Mouse (Mus musculus) embryonic fibroblast, embryonic 13.5 days (primary cell): ENCODE measurements at regions not wholly inside any gene's neighbourhood (a gene's known extent, or its start where the extent isn't known, plus 50 kb on each side); places are given as distances from the start of the nearest gene placed in this dataset.

ENCODE experiments used
- H3K27ac ChIP-seq: 2 replicates; pipeline ENCODE4 v1.5.1; 2012; ENCODE audit warnings: low read length, control low read depth, inconsistent platforms; ENCODE audit not compliant: insufficient read depth
- H3K4me1 ChIP-seq: 2 replicates; pipeline ENCODE4 v1.6.1; 2011; ENCODE audit warnings: low read length; ENCODE audit not compliant: control insufficient read depth, insufficient read depth
- H3K4me3 ChIP-seq: 2 replicates; pipeline ENCODE4 v1.5.1; 2011; ENCODE audit warnings: mild to moderate bottlenecking, control low read depth, low read length; ENCODE audit not compliant: insufficient read depth
- CTCF ChIP-seq: IDR thresholded peaks from 2 replicates; pipeline ENCODE4 v1.5.1; 2011; ENCODE audit warnings: mild to moderate bottlenecking, control low read depth, low read length, moderate library complexity, borderline replicate concordance; ENCODE audit not compliant: insufficient read depth
- POLR2A ChIP-seq: IDR thresholded peaks from 2 replicates; pipeline ENCODE4 v1.6.1; 2011; ENCODE audit warnings: low read depth, mild to moderate bottlenecking, control low read depth, low read length, moderate library complexity

DNA sequence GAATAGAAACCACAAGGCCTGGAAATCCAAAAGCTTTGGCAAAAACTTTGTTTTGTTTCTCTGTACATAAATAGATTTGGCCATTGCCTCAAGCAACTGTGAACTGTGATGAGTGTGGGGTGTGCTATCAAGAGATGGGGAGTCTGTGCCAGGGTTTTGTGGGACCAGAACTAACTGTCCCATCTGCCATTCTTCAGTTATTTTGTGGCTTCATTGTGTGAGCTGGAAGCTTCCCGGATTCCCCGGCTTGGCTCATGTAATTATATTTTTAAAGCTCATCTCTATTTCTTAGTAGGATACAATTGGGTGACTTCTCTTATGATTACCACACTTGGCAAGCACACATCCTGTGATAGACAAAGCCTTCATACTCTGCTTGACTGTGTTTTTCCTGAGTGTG is 143.6 kb upstream of the Rasgrp1 start:
- TF ChIP-seq POLR2A, result no peak
- TF ChIP-seq CTCF, result no peak
- Histone ChIP-seq H3K4me3 (no peak overlapping the region), H3K4me1 (no peaks in the 10 kb centered on the region), H3K27ac (0 out of 2 replicates have a peak overlapping the region, but pooled peaks have one; percentile 1)

DNA sequence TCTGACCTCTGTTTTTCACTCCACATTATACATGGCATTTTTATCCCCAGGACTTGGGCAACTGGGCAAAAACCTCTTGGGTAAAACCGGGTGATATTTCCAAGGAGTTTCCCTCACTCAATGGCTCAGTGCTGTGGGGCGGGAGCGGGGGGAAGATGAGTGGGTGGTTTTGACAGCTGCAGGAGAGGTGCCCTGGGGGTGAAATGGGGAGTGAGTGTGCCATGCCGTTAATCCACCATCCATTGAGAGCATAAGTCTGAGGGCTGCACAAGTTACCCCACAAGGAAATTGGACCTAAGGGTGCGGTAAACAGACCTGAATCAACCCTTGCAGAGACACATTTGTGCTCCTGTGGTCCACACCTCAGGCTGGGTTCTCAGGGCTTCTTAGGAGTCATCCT is 155.8 kb upstream of the Rasgrp1 start:
- H3K27ac ChIP-seq, result no peak overlapping the region
- peaks cover 6% of the 10 kb centered on the region; the same call in 1 of the 2 replicates for H3K4me1 ChIP-seq
- TF ChIP-seq CTCF, result no peak
- no peak for TF ChIP-seq POLR2A
- H3K4me3 ChIP-seq, result no peak overlapping the region

DNA sequence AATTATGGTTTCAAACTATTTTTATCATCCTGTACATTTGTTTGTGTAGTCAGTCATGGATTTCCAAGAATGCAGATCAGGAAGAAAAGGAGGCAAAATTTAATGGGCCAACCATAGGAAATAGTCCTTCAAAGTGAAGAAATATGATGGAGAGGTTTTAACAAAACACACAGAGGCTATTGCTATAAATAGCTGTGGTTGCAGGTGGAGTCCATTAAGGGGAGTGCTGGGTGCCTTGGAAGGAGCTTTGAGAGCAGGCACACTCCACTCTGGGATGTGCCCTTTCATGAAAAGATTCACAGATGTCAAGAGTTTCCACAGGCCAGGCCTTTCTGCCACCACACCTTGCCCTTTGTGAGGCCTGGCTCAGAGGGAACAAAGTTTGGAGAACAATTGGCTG is 159.8 kb upstream of the Rasgrp1 start:
- Histone ChIP-seq H3K27ac (peak overlapping the region; percentile 99), H3K4me1 (peaks cover 9% of the 10 kb centered on the region; the same call in 1 of the 2 replicates), H3K4me3 (no peak overlapping the region)
- no peak for TF ChIP-seq POLR2A
- TF ChIP-seq CTCF, result no peak

DNA sequence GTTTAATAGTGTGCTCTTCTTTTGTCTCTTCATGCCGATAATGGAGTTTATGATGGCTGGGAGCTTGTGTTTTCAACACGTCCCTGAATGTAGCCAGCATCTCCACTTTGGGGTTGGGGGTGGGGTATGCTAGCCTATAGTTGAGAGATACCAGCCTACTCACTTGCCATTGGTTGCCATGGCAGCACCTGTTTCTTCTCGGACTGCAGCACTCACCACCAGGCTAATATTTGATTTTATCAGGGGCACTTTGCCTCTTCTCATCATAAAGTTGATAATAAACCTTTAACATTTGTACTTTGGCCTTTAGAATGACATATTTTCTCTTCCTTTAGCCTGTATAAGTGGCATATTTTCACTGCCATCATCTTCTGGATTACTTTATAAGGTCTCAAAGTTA is 168.9 kb upstream of the Rasgrp1 start:
- Histone ChIP-seq H3K4me1 (no peaks in the 10 kb centered on the region; the same call in 1 of the 2 replicates), H3K27ac (no peak overlapping the region), H3K4me3 (no peak overlapping the region)
- TF ChIP-seq CTCF (no peak), POLR2A (no peak)

DNA sequence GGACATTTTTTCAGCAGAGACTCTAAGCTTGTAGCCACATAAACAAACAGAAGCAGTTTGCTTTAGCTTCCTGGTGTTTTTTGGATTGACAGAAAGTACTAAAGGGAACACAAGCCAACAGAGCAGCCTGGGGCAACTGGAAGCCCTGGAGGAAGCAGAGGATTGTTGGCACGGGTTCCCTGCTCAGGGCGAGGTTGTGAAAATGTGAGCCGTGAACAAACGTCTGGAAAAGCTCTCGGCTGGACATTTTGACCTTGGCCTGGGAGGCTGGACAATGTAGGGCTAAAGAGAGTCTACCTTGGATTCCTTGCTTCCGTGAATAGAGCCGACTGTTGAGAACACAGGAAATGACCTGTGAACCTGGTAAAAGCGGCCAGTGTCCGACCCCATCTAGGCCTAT is 169.8 kb upstream of the Rasgrp1 start:
- Histone ChIP-seq H3K4me3 (no peak overlapping the region), H3K4me1 (no peaks in the 10 kb centered on the region; the same call in 1 of the 2 replicates), H3K27ac (no peak overlapping the region)
- TF ChIP-seq POLR2A (no peak), CTCF (no peak)

DNA sequence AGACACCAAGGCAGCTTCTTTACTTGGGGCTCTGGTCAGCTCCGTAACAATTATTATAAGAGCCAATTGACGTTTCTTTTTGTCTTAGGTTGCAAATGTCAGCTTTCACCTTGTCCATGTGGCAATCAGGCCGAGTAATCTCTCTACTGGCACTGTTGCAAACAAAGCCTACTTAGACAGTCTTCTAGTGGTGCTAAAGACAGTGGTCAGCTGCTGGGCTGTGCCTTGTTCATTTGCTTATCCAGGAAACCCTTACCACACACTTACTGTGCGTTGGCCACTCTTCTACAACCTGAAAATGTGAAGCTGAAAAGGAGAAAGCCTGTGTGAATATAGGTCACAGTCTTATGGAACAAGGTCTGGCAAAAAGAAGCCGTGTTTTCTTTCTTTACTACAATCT is 181.6 kb upstream of the Rasgrp1 start:
- Histone ChIP-seq H3K4me3 (no peak overlapping the region), H3K4me1 (no peaks in the 10 kb centered on the region), H3K27ac (no peak overlapping the region)
- TF ChIP-seq CTCF, result no peak

DNA sequence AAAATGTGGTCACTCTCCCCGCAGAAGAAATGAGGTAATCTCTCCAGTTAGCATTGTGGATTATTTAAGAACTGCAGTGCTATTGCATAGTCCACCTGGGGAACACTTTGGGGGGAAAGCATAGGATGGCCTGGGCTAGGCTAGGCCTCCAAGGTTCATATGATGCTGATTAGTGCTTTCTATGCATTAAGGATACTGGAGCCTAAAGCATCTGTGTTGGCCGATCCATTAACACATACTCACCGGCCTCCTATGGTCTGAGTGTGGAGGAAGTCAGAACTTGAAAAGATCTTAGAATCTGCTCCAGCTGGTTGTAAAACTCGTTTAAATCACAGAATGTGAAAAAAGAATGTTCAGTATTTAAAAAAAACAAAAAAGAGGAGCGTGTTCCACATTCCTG is 196.1 kb upstream of the Rasgrp1 start:
- TF ChIP-seq CTCF (no peak), POLR2A (no peak; the same call in 1 of the 2 replicates)
- peaks cover 10% of the 10 kb centered on the region for H3K4me1 ChIP-seq
- no peak overlapping the region for H3K4me3 ChIP-seq
- H3K27ac ChIP-seq, result peak overlapping the region; percentile 85

DNA sequence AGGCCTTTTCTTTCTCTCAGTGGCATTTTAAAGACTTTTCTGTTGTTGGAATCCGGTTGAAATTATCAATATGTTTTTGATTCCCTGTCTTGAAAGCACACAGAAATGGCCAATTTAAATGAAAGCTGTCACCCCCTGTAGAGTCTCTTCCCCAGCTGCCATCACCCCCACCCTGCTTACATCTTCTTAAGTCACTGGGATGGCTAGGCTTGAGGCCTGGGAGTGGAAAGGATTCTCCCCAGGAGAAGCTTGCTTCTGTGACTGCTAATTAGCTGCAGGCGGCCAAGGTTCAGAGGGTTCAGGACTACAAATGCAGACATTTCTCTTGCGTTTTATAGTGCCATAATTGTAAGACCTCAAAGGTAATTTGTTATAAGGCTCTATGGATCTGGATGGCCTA is 196.5 kb upstream of the Rasgrp1 start:
- TF ChIP-seq POLR2A (no peak), CTCF (no peak)
- H3K27ac ChIP-seq, result peak overlapping the region; percentile 85
- peaks cover 10% of the 10 kb centered on the region for H3K4me1 ChIP-seq

DNA sequence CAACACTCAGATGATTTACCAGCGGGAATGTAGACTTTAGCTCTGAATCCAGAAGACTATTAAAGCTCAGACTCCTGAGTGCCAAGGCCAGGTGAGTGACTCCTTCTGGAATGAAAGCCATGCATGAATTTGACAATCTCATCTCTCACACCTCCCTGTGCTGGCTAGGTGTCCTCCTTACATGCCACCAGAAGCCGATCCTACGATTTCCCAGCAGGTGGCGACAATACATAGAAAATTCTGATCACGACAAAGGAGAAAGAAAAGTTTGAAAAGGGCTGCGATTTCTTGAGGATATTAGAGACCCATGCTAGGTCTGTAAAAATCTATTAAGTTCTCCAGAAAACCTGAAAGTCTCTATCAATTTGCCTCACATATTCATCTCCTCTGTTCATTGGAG is 198.7 kb upstream of the Rasgrp1 start:
- peaks cover 10% of the 10 kb centered on the region for H3K4me1 ChIP-seq
- peak overlapping the region; percentile 93 for H3K27ac ChIP-seq
- TF ChIP-seq POLR2A (no peak), CTCF (peak; percentile 44; the same call in 1 of the 2 replicates)
- no peak overlapping the region for H3K4me3 ChIP-seq

More for the DNA sequence above, 196.5 kb upstream of the Rasgrp1 start:
- H3K4me3 ChIP-seq, result no peak overlapping the region

DNA sequence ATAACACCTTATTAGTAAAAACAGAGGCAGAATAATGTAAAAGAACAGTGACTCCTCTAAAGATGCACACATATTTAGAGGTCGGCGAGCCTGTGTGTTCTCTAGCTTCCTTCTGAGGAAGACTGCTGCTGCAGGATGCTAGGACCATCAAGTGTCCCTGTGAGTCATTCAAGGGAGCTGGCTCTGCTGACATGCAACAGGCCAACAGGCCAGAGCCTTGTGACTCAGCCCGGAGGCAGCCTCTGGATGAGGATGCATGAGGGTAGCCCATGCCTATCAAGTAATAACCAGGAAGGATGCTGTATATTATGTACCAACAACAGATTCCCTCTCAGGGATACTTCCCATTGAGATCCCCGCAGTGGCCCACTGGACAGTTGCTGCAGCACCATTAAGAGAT is 199.5 kb upstream of the Rasgrp1 start:
- Histone ChIP-seq H3K4me3 (no peak overlapping the region), H3K27ac (peak overlapping the region; percentile 93), H3K4me1 (peaks cover 12% of the 10 kb centered on the region)
- TF ChIP-seq POLR2A (no peak), CTCF (no peak)

DNA sequence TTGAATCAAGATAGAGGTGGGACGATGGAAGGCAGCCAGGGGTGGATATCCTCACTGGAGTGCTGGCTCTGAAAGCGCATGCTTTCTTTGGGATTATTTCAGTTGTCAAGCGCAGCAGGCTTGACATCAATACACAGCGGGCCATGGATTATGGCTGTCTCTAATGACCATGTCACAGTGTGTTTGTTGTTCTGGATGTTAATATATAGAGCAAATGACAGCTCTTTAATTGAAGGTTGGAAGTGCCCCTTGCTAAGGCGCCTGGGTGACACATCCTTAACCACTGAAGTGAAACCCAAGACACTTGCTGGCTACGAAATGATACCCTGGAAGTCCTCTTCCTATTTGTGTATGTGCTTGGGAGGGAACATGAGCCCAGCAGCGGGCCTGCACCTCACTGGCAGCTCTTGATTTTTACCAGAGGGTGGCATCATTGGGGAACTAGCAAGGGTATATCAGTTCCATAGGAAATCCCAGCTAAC is 200.5 kb upstream of the Rasgrp1 start:
- Histone ChIP-seq H3K4me1 (peaks cover 12% of the 10 kb centered on the region), H3K27ac (peak overlapping the region; percentile 93), H3K4me3 (no peak overlapping the region)
- no peak for TF ChIP-seq CTCF
- TF ChIP-seq POLR2A, result no peak
